Mouse (Mus musculus): ENCODE results near the gene Dusp14. TPM values are rescaled to one million over a fixed set of nuclear protein-coding genes. Genes with fewer than 3 reads are reported as not detected.

Gene Dusp14
- polyA plus RNA-seq, 1 experiment from 2014 or later: 19.4 TPM

- WGBS: 76% methylated on average over 6 of the region's 6 CpGs
- Histone ChIP-seq H3K9me3 (replicated peaks; ENCODE audit: control insufficient read depth, low read length) (no peaks in the 10 kb centered on the region), H3K36me3 (ENCODE audit: control insufficient read depth, insufficient read depth, low read length) (no peaks in the 10 kb centered on the region), H3K27ac (ENCODE audit: low read length) (no peak overlapping the region), H3K27me3 (ENCODE audit: control insufficient read depth, insufficient read depth, low read length) (no peaks in the 10 kb centered on the region), H3K4me1 (ENCODE audit: control insufficient read depth, insufficient read depth, low read length) (no peaks in the 10 kb centered on the region), H3K4me2 (ENCODE audit: low read depth, low read length) (no peak overlapping the region), H3K9ac (ENCODE audit: low read length) (no peak overlapping the region), H3K4me3 (replicated peaks; ENCODE audit: low read length) (no peak overlapping the region)
- no peak for ATAC-seq (ENCODE audit: insufficient read depth, low FRiP score)
These were observed 28.4 kb downstream of the Dusp14 start for GRCm38 (mm10) chr11:84040621-84041020.

DNA sequence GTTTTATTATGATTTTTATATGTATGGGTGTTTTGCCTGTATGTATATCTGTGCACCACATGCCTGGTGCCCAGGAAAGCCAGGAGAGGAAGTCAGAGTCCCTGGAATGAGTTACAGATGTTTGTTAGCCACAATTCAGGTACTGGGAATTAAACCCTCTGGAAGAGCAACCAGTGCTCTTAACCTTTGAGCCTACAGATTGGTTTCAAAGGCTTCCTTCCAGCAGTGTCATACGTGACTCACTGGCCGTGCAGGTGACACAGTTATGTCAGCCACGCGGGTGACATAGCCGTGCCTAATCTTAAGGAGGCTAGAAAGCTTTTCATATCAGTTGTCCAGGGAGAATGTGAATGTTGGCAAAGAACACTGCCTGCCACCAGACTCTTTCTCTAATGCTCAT, 35.4 kb downstream of the Dusp14 start:
- Histone ChIP-seq H3K36me3 (ENCODE audit: control insufficient read depth, insufficient read depth, low read length) (no peaks in the 10 kb centered on the region), H3K9me3 (replicated peaks; ENCODE audit: control insufficient read depth, low read length) (no peaks in the 10 kb centered on the region), H3K4me2 (ENCODE audit: low read depth, low read length) (no peak overlapping the region), H3K27ac (ENCODE audit: low read length) (no peak overlapping the region), H3K4me3 (replicated peaks; ENCODE audit: low read length) (no peak overlapping the region), H3K4me1 (ENCODE audit: control insufficient read depth, insufficient read depth, low read length) (no peaks in the 10 kb centered on the region), H3K9ac (ENCODE audit: low read length) (no peak overlapping the region), H3K27me3 (ENCODE audit: control insufficient read depth, insufficient read depth, low read length) (no peaks in the 10 kb centered on the region)
- WGBS: 77% methylated on average over 5 of the region's 5 CpGs
- no peak for ATAC-seq (ENCODE audit: insufficient read depth, low FRiP score)

- Histone ChIP-seq H3K36me3 (ENCODE audit: control insufficient read depth, insufficient read depth, low read length) (0 out of 2 replicates have a peak, but pooled peaks cover 1% of the 10 kb centered on the region), H3K4me3 (replicated peaks; ENCODE audit: low read length) (no peak overlapping the region), H3K27me3 (ENCODE audit: control insufficient read depth, insufficient read depth, low read length) (no peaks in the 10 kb centered on the region), H3K27ac (ENCODE audit: low read length) (no peak overlapping the region), H3K9ac (ENCODE audit: low read length) (no peak overlapping the region), H3K9me3 (replicated peaks; ENCODE audit: control insufficient read depth, low read length) (no peaks in the 10 kb centered on the region), H3K4me1 (ENCODE audit: control insufficient read depth, insufficient read depth, low read length) (no peaks in the 10 kb centered on the region), H3K4me2 (ENCODE audit: low read depth, low read length) (no peak overlapping the region)
- WGBS: 80% methylated on average over 5 of the region's 5 CpGs
- ATAC-seq (ENCODE audit: insufficient read depth, low FRiP score): no peak
These were observed 36.5 kb downstream of the Dusp14 start for GRCm38 (mm10) chr11:84032559-84032958.

- Histone ChIP-seq H3K27ac (ENCODE audit: low read length) (no peak overlapping the region), H3K9ac (ENCODE audit: low read length) (no peak overlapping the region), H3K9me3 (replicated peaks; ENCODE audit: control insufficient read depth, low read length) (no peaks in the 10 kb centered on the region), H3K27me3 (ENCODE audit: control insufficient read depth, insufficient read depth, low read length) (no peaks in the 10 kb centered on the region), H3K4me1 (ENCODE audit: control insufficient read depth, insufficient read depth, low read length) (no peaks in the 10 kb centered on the region), H3K4me2 (ENCODE audit: low read depth, low read length) (no peak overlapping the region), H3K4me3 (replicated peaks; ENCODE audit: low read length) (no peak overlapping the region), H3K36me3 (ENCODE audit: control insufficient read depth, insufficient read depth, low read length) (0 out of 2 replicates have a peak, but pooled peaks cover 4% of the 10 kb centered on the region)
- 51% methylated on average over 9 of the region's 9 CpGs for WGBS
- no peak for ATAC-seq (ENCODE audit: insufficient read depth, low FRiP score)
These were observed 37.1 kb downstream of the Dusp14 start for GRCm38 (mm10) chr11:84031971-84032370.

DNA sequence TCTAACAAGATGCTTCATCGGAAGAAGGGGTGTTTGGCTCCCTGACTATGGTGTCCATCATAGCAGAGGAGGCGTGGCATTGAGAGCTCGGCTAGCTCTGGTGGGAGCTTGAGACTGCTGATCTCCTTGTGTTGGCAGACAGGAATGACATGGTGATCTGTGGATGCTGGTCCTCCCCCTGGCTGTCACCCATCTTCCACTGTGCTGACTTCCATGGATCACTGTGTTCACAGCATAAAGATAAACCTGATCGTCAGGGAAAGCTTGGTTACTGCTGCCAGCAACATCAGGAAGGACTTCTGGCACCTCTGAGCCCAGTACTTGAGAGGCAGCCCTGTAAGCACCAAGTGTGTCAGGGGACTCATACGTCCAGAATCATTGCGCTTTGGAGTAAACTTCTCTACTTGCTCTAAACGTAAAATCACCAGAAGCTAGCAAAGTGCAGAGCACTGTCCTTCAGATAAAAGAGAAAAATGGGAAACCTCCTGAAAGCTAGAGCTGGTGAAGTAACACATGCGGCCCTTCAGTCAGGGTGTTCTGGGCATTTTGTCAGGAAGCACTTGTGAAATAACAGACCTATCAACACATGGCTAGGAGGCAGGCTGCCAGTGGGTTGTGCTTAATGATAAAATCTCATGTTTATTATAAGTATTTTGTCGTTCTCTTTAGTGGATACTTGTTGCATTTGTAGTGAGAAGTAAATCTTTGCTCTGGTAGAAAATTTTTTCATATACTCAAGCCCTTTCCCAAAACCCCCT, 40.6 kb downstream of the Dusp14 start:
- Histone ChIP-seq H3K4me1 (ENCODE audit: control insufficient read depth, insufficient read depth, low read length) (no peaks in the 10 kb centered on the region), H3K27ac (ENCODE audit: low read length) (no peak overlapping the region), H3K27me3 (ENCODE audit: control insufficient read depth, insufficient read depth, low read length) (no peaks in the 10 kb centered on the region), H3K4me2 (ENCODE audit: low read depth, low read length) (no peak overlapping the region), H3K9ac (ENCODE audit: low read length) (no peak overlapping the region), H3K36me3 (ENCODE audit: control insufficient read depth, insufficient read depth, low read length) (peaks cover 17% of the 10 kb centered on the region), H3K9me3 (replicated peaks; ENCODE audit: control insufficient read depth, low read length) (no peaks in the 10 kb centered on the region), H3K4me3 (replicated peaks; ENCODE audit: low read length) (no peak overlapping the region)
- ATAC-seq (ENCODE audit: insufficient read depth, low FRiP score): no peak
- 67% methylated on average over 9 of the region's 9 CpGs for WGBS

- Histone ChIP-seq H3K36me3 (ENCODE audit: control insufficient read depth, insufficient read depth, low read length) (peaks cover 17% of the 10 kb centered on the region), H3K4me1 (ENCODE audit: control insufficient read depth, insufficient read depth, low read length) (no peaks in the 10 kb centered on the region), H3K9ac (ENCODE audit: low read length) (no peak overlapping the region), H3K27ac (ENCODE audit: low read length) (no peak overlapping the region), H3K4me3 (replicated peaks; ENCODE audit: low read length) (no peak overlapping the region), H3K9me3 (replicated peaks; ENCODE audit: control insufficient read depth, low read length) (no peaks in the 10 kb centered on the region), H3K4me2 (ENCODE audit: low read depth, low read length) (no peak overlapping the region), H3K27me3 (ENCODE audit: control insufficient read depth, insufficient read depth, low read length) (no peaks in the 10 kb centered on the region)
- WGBS: 70% methylated on average over 5 of the region's 5 CpGs
- no peak for ATAC-seq (ENCODE audit: insufficient read depth, low FRiP score)
These were observed 41.8 kb downstream of the Dusp14 start for GRCm38 (mm10) chr11:84027231-84027630.

GRCm38 (mm10) chr11:84016810-84017508, 52.1 kb downstream of the Dusp14 start:
- Histone ChIP-seq H3K4me1 (ENCODE audit: control insufficient read depth, insufficient read depth, low read length) (no peaks in the 10 kb centered on the region), H3K4me3 (replicated peaks; ENCODE audit: low read length) (no peak overlapping the region), H3K9me3 (replicated peaks; ENCODE audit: control insufficient read depth, low read length) (no peaks in the 10 kb centered on the region), H3K36me3 (ENCODE audit: control insufficient read depth, insufficient read depth, low read length) (no peaks in the 10 kb centered on the region), H3K27ac (ENCODE audit: low read length) (no peak overlapping the region), H3K27me3 (ENCODE audit: control insufficient read depth, insufficient read depth, low read length) (no peaks in the 10 kb centered on the region), H3K4me2 (ENCODE audit: low read depth, low read length) (no peak overlapping the region), H3K9ac (ENCODE audit: low read length) (no peak overlapping the region)
- ATAC-seq (ENCODE audit: insufficient read depth, low FRiP score): no peak
- WGBS: 73% methylated on average over 7 of the region's 7 CpGs

DNA sequence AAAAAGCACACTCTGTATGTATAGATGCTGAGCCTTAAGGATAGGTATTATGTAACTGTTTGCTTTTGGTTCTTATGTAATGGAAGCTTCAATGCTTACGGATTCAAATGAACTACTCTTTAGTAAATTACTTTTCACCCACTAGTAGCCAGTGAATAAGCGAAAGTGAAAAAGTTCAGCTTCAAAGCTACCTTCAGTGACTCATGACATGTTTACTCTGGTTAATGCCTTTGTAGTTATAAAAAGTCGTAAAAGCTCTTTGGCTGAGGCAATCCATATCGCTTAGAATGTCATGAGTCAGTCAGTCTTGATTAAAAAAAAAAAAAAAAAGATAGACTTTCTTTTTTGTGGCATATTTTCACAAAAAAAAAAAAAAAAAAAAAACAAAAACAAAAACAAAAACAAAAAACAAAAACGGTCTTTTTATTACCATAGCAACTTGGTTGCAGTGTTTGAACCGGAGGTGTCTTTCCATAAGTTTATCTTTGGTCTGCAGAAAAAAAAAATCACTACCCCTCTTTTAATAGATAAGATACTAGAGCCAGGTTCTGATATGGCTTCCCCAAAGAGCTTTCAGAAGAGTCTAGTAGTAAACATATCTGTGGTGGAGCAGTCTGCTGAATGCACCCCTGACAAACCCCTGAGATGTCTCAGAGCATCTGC, 52.8 kb downstream of the Dusp14 start:
- 54% methylated on average over 6 of the region's 6 CpGs for WGBS
- ATAC-seq (ENCODE audit: insufficient read depth, low FRiP score): no peak
- H3K9me3 ChIP-seq (replicated peaks; ENCODE audit: control insufficient read depth, low read length): no peaks in the 10 kb centered on the region
- no peaks in the 10 kb centered on the region for H3K36me3 ChIP-seq (ENCODE audit: control insufficient read depth, insufficient read depth, low read length)
- no peak overlapping the region for H3K27ac ChIP-seq (ENCODE audit: low read length)
- H3K4me2 ChIP-seq (ENCODE audit: low read depth, low read length): no peak overlapping the region
- H3K9ac ChIP-seq (ENCODE audit: low read length): no peak overlapping the region
- H3K27me3 ChIP-seq (ENCODE audit: control insufficient read depth, insufficient read depth, low read length): no peaks in the 10 kb centered on the region
- no peaks in the 10 kb centered on the region for H3K4me1 ChIP-seq (ENCODE audit: control insufficient read depth, insufficient read depth, low read length)
- H3K4me3 ChIP-seq (replicated peaks; ENCODE audit: low read length): no peak overlapping the region

- no peak for ATAC-seq (ENCODE audit: insufficient read depth, low FRiP score)
- 36% methylated on average over 7 of the region's 7 CpGs for WGBS
- H3K4me1 ChIP-seq (ENCODE audit: control insufficient read depth, insufficient read depth, low read length): no peaks in the 10 kb centered on the region
These were observed 56.0 kb downstream of the Dusp14 start for GRCm38 (mm10) chr11:84013105-84013504.

More at GRCm38 (mm10) chr11:84013105-84013504, 56.0 kb downstream of the Dusp14 start:
- peaks cover 5% of the 10 kb centered on the region; the same call in 1 of the 2 replicates for H3K36me3 ChIP-seq (ENCODE audit: control insufficient read depth, insufficient read depth, low read length)
- H3K9ac ChIP-seq (ENCODE audit: low read length): no peak overlapping the region
- no peaks in the 10 kb centered on the region for H3K9me3 ChIP-seq (replicated peaks; ENCODE audit: control insufficient read depth, low read length)
- no peak overlapping the region for H3K4me3 ChIP-seq (replicated peaks; ENCODE audit: low read length)
- H3K27ac ChIP-seq (ENCODE audit: low read length): no peak overlapping the region
- H3K4me2 ChIP-seq (ENCODE audit: low read depth, low read length): no peak overlapping the region
- no peaks in the 10 kb centered on the region for H3K27me3 ChIP-seq (ENCODE audit: control insufficient read depth, insufficient read depth, low read length)
